Mouse (Mus musculus): ENCODE measurements around the gene Klk6.

DNA sequence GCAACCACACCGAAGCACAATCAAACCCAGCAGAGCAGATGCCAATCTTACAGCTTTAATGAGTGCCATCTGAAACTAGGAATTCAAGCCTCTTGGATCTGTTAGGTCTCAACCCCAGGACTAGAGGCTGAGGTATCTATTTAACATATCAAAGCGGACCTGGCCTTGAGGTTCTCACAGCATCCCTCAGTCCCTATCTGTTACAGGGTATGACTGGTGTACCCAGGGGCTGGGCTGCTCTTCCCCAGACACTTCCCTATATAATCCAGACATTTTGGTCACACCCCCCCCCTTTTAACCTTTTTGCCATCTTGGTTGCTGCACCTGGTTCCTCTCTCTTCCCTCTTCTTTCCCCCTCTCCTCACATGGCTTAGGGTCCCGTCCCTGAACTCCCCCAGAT is 49.4 kb downstream of the Klk6 start:
- TF ChIP-seq CTCF (IDR thresholded peaks at IDR 0.05; ENCODE audit: low read depth, low read length): no peak
- no peak for TF ChIP-seq POLR2A (IDR thresholded peaks at IDR 0.05; ENCODE audit: extremely low read depth, insufficient read depth, low read length)
